Mouse (Mus musculus): ENCODE data around the gene Tuft1.

- TF ChIP-seq EP300 (IDR thresholded peaks at IDR 0.05; ENCODE audit: low read length) (no peak), CTCF (conservative IDR thresholded peaks at IDR 0.05 in 1 of 2, IDR thresholded peaks at IDR 0.05 in 1 of 2; ENCODE audit: low read depth in 2 of 2, low read length in 2 of 2) (no peak), POLR2A (IDR thresholded peaks at IDR 0.05; ENCODE audit: low read depth, low read length) (no peak), ZKSCAN1 (IDR thresholded peaks at IDR 0.05; ENCODE audit: borderline replicate concordance, low read depth, low read length) (no peak), NRF1 (IDR thresholded peaks at IDR 0.05; ENCODE audit: low read depth, low read length) (no peak), PAX5 (IDR thresholded peaks at IDR 0.05; ENCODE audit: low read length) (no peak), USF1 (IDR thresholded peaks at IDR 0.05; ENCODE audit: low read depth, low read length) (no peak), ELF1 (IDR thresholded peaks at IDR 0.05; ENCODE audit: low read depth, low read length) (no peak)
These were observed 34.4 kb downstream of the Tuft1 start for GRCm38 (mm10) chr3:94624281-94624680.
